Mouse (Mus musculus): ENCODE measurements around the gene Ttc22. TPM values are rescaled to one million over a fixed set of nuclear protein-coding genes. Genes with fewer than 3 reads are reported as not detected.

The Ttc22 gene
- polyA plus RNA-seq (2012; rRNA removed), result 1.3 and 1.9 TPM in 2 replicates

DNA sequence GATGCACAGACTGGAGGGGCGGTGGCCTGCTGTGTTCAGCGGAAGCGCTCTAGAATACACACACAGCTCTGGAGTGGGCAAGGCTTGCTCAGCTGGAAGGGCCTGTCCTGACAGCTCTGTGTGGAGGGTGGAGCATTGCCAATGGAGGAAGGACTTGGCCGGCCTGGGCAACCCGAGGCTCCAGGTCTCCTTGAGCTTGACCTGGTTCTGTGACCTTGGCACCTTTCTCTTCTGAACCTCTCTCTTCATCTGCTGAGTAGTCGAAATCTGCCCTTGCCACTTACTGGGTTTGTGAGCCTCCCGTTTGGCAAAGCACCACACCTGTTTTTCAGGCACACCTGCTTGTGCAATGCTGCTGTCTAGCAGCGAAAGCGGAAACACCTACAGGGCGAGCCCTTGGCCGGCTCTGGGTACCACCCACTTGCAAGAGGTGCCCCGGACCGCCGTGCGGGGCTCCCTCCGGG, at the start of gene Ttc22:
Gene Ttc22, plus strand, starts transcription at position 403 of the 464 bp plus-strand sequence.
- H3K4me1 ChIP-seq (ENCODE audit: control insufficient read depth, insufficient read depth, low read length), result peaks cover 5% of the 10 kb centered on the region; the same call in 1 of the 2 replicates
- no peak within 1 kb of the TSS for H3K4me3 ChIP-seq (ENCODE audit: insufficient read depth, low read length)
- H3K27ac ChIP-seq (ENCODE audit: insufficient read depth, low read length), result no peak within 1 kb of the TSS
- no peak for TF ChIP-seq POLR2A (IDR thresholded peaks at IDR 0.05; ENCODE audit: extremely low read depth, insufficient read depth, low read length)
- TF ChIP-seq CTCF (IDR thresholded peaks at IDR 0.05; ENCODE audit: extremely low read depth, insufficient read depth, low read length), result no peak

DNA sequence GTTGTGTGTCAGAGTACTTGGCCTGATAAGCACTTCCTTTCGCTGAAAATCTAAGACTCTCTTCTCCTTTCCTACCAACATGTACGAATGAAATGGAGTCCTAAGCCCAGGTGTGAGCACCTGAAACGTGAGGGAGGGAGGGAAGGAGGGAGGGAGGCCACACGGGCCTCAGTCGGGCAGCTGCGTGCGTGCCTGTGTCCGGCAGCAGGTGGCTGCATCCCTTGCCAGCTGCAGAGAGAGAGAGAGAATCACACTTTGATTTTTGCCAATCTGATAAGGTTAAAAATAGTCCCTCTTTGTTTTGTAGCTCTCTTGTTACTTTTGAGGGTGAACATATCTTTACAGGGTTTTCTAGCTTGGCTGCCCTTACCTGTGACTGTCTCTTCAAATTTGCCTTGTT, 47.2 kb upstream of the Ttc22 start:
- Histone ChIP-seq H3K4me3 (ENCODE audit: insufficient read depth, low read length) (no peak overlapping the region), H3K27ac (ENCODE audit: insufficient read depth, low read length) (no peak overlapping the region), H3K4me1 (ENCODE audit: control insufficient read depth, insufficient read depth, low read length) (0 out of 2 replicates have a peak, but pooled peaks cover 3% of the 10 kb centered on the region)
- TF ChIP-seq CTCF (IDR thresholded peaks at IDR 0.05; ENCODE audit: extremely low read depth, insufficient read depth, low read length) (no peak), POLR2A (IDR thresholded peaks at IDR 0.05; ENCODE audit: extremely low read depth, insufficient read depth, low read length) (no peak)

DNA sequence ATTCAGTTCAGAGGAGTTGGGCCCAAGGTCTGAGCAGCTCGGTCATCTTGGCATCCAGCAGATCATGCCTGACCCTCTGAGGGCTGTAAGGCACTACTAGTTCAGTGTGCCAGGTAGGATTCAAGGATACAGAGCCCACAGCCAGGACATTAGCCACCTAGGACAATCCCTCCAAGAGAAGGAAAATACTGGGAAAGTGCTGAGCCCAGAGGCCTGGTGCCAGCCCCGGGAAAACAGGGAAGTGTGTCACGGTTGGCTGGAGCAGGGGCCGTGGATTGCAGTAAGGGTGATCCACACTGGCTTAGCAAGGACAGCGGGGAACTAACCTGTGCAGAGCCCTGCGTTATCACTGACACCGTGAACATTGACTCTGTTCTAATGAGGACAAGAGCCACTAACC, 44.7 kb upstream of the Ttc22 start:
- no peak for TF ChIP-seq POLR2A (IDR thresholded peaks at IDR 0.05; ENCODE audit: extremely low read depth, insufficient read depth, low read length)

DNA sequence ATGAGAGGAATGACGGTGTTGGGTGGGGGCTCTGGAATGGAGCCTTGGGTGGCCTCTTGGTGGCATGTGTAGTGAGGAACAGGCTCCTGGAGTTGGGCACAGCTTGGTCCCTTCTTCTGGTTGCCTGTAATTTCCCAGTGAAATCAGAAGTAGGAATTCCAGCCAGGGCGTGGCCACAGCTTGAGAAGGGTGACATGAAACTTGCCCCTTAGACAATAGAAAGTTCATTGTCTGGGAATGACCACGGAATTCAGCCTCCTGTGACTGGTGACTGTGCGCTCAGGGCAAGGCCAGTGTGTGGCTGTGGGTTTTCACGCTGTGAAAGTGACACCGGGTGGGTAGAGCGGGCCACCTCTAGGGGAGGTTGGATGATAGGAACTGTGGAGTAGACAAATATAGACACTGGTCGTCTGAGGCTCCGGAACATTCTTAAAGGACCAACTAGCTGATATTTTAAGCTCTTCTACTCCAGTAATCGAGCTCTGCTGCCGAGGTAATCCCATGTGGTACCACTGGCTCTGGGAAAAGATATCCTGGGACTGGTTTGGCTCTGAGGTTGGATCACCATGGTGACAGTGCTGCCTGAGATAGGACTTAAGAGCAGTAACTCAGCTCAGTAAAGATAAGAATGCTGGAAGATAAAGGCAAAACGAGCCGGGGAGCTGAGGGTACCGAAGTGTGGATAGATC, 40.9 kb upstream of the Ttc22 start:
- Histone ChIP-seq H3K4me3 (ENCODE audit: insufficient read depth, low read length) (no peak overlapping the region), H3K4me1 (ENCODE audit: control insufficient read depth, insufficient read depth, low read length) (peaks cover 5% of the 10 kb centered on the region; the same call in 1 of the 2 replicates), H3K27ac (ENCODE audit: insufficient read depth, low read length) (peak overlapping the region; percentile 1; the same call in 1 of the 2 replicates)
- TF ChIP-seq POLR2A (IDR thresholded peaks at IDR 0.05; ENCODE audit: extremely low read depth, insufficient read depth, low read length), result no peak
- no peak for TF ChIP-seq CTCF (IDR thresholded peaks at IDR 0.05; ENCODE audit: extremely low read depth, insufficient read depth, low read length)

More for the DNA sequence above, 44.7 kb upstream of the Ttc22 start:
- no peak overlapping the region for H3K27ac ChIP-seq (ENCODE audit: insufficient read depth, low read length)
- peaks cover 5% of the 10 kb centered on the region; the same call in 1 of the 2 replicates for H3K4me1 ChIP-seq (ENCODE audit: control insufficient read depth, insufficient read depth, low read length)
- H3K4me3 ChIP-seq (ENCODE audit: insufficient read depth, low read length), result no peak overlapping the region

DNA sequence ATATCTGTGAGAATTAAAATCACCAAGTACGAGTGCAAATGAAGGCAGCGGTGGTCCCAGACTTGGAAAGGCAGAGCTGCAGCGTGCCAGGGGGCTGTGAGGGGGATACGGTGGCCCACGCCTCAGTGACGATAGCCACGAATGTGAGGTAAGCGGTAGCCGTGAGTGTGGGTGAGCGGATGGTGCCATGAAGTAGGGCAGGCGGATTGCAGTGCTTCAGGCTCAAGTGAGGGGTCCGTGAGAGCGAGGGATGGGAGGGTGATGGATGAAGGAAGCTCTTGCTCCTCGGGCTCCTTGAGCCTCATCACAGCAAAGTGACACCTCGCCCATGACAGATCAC, 40.4 kb upstream of the Ttc22 start:
- H3K4me3 ChIP-seq (ENCODE audit: insufficient read depth, low read length), result no peak overlapping the region
- H3K27ac ChIP-seq (ENCODE audit: insufficient read depth, low read length), result 0 out of 2 replicates have a peak overlapping the region, but pooled peaks have one; percentile 1
- TF ChIP-seq CTCF (IDR thresholded peaks at IDR 0.05; ENCODE audit: extremely low read depth, insufficient read depth, low read length) (no peak), POLR2A (IDR thresholded peaks at IDR 0.05; ENCODE audit: extremely low read depth, insufficient read depth, low read length) (no peak)
- peaks cover 5% of the 10 kb centered on the region; the same call in 1 of the 2 replicates for H3K4me1 ChIP-seq (ENCODE audit: control insufficient read depth, insufficient read depth, low read length)

DNA sequence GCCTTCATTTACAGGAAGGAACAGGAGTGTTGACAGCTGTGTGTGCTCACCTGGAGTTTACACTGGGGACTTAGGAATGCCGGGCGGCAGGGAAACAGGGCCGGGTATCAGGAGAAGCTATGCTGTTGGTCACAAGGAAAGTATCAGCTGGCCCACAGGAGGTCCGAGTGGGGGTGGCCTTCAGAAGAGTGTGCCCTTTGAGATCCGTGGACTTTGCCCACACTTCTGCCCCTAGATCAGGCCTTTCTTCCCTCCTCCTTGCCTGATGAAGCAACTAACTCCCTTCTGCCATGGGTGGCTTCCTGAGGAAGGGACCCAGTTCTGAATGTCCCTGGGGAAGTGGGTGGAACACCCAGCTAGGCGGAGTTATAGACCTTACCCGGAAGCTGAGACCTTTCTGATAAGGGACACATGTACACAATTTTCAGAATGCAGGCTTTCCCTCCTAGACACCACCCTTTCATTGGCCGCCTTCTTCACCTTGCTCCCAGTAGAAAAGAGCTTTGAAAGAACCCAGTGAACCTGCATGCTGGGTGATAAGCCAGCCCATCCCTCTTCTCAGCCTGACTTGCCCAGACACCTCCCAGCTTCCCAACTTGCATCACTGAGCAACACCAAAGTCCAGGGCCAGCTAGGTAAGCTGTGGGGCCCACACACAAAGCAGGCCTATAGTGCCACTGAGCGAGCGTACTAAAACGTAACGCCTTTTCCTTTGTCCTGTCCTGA, 39.6 kb upstream of the Ttc22 start:
- TF ChIP-seq POLR2A (IDR thresholded peaks at IDR 0.05; ENCODE audit: extremely low read depth, insufficient read depth, low read length) (no peak), CTCF (IDR thresholded peaks at IDR 0.05; ENCODE audit: extremely low read depth, insufficient read depth, low read length) (no peak)
- no peak overlapping the region for H3K27ac ChIP-seq (ENCODE audit: insufficient read depth, low read length)
- peaks cover 5% of the 10 kb centered on the region; the same call in 1 of the 2 replicates for H3K4me1 ChIP-seq (ENCODE audit: control insufficient read depth, insufficient read depth, low read length)
- no peak overlapping the region for H3K4me3 ChIP-seq (ENCODE audit: insufficient read depth, low read length)

DNA sequence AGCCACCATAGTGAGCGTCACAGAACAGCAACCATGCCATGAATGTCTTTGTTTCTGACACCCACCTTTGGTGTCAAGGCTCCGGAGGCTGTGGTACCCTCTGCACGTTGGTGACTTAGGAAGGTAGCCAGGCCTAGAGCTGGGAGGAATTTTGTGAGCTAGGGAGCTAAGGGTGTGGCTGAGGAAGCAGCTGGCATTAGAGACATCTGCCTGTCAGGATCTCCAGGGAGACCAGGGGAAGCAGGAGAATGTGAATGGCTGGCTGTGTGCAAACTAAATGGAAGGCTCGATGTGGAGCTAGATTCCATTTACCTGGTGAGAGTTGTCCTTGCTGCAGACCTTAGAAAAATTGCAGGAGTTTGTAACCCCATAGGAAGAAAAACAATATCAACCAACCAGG, 37.6 kb upstream of the Ttc22 start:
- TF ChIP-seq POLR2A (IDR thresholded peaks at IDR 0.05; ENCODE audit: extremely low read depth, insufficient read depth, low read length), result no peak
- TF ChIP-seq CTCF (IDR thresholded peaks at IDR 0.05; ENCODE audit: extremely low read depth, insufficient read depth, low read length), result no peak
- Histone ChIP-seq H3K27ac (ENCODE audit: insufficient read depth, low read length) (no peak overlapping the region), H3K4me3 (ENCODE audit: insufficient read depth, low read length) (no peak overlapping the region), H3K4me1 (ENCODE audit: control insufficient read depth, insufficient read depth, low read length) (peaks cover 4% of the 10 kb centered on the region; the same call in 1 of the 2 replicates)

DNA sequence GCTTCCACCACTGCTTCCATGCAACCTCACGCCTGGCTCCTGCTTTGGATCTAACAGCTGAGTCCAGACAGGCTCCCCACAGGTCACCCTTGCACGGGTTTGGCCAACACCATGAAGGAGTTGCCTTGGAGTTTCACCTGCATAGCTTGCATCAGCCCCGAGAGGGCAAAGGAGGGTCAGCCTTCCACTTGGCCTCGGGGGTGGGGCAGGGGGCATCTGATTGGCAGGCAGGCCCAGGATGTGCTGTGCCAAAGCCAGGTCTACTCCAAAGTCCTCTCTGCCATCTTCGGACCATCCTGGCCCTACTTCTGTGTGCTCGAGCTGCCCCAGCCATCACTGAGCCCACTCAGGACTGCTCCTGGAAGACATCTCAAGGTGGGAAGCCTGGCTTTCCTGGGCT, 35.2 kb upstream of the Ttc22 start:
- TF ChIP-seq CTCF (IDR thresholded peaks at IDR 0.05; ENCODE audit: extremely low read depth, insufficient read depth, low read length) (no peak), POLR2A (IDR thresholded peaks at IDR 0.05; ENCODE audit: extremely low read depth, insufficient read depth, low read length) (no peak)
- no peaks in the 10 kb centered on the region for H3K4me1 ChIP-seq (ENCODE audit: control insufficient read depth, insufficient read depth, low read length)
- H3K27ac ChIP-seq (ENCODE audit: insufficient read depth, low read length), result no peak overlapping the region
- H3K4me3 ChIP-seq (ENCODE audit: insufficient read depth, low read length), result no peak overlapping the region

DNA sequence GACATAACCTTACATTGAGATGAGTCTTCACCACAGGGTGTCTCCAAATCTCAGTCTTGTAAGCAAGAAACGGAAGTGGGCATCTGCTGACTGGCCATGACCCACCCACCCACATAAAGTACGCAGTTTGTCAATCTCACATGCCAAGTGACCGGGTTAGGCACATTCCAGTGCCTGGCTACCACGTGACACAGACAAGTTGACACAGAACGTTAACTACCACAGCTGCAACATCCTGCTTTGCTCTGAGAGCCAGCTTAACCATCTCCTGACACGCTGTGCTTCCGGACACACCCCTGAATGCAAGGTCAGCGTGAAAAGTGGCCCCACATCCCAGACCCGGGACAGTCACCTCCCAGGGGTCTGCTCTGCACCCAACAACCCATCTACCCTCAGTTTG, 32.1 kb upstream of the Ttc22 start:
- no peak overlapping the region for H3K27ac ChIP-seq (ENCODE audit: insufficient read depth, low read length)
- no peaks in the 10 kb centered on the region for H3K4me1 ChIP-seq (ENCODE audit: control insufficient read depth, insufficient read depth, low read length)
- TF ChIP-seq POLR2A (IDR thresholded peaks at IDR 0.05; ENCODE audit: extremely low read depth, insufficient read depth, low read length), result no peak
- no peak for TF ChIP-seq CTCF (IDR thresholded peaks at IDR 0.05; ENCODE audit: extremely low read depth, insufficient read depth, low read length)
- H3K4me3 ChIP-seq (ENCODE audit: insufficient read depth, low read length), result no peak overlapping the region

DNA sequence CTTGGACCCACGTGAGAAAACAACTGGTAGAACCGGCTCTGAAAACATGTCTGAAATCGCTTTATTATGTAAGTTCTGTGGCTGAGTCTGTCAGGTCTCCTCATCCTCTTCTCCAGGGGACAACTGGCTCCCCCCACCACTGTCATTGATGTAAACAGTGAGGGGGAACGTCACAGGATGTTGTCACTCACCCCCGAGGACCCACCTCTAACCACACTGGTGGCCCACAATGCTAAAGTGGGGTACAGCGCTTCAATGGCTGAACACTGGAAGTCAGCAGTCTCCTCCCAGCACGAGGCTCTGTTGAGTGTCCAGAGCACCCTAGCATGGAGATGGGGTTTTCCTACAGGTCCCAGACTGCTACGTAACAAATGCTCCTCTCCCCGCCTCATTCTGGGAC, 31.4 kb upstream of the Ttc22 start:
- Histone ChIP-seq H3K27ac (ENCODE audit: insufficient read depth, low read length) (no peak overlapping the region), H3K4me1 (ENCODE audit: control insufficient read depth, insufficient read depth, low read length) (no peaks in the 10 kb centered on the region), H3K4me3 (ENCODE audit: insufficient read depth, low read length) (no peak overlapping the region)
- no peak for TF ChIP-seq POLR2A (IDR thresholded peaks at IDR 0.05; ENCODE audit: extremely low read depth, insufficient read depth, low read length)
- TF ChIP-seq CTCF (IDR thresholded peaks at IDR 0.05; ENCODE audit: extremely low read depth, insufficient read depth, low read length), result no peak

All from cortical plate, adult 2 months (tissue).